Mouse (Mus musculus) left cerebral cortex, postnatal 10 days (tissue): ENCODE measurements around the gene Fam107b. TPM values are rescaled to one million over a fixed set of nuclear protein-coding genes. Genes with fewer than 3 reads are reported as not detected.

Experiments used
- DNase-seq, 2 experiments: peaks; one replicate each; pipeline ENCODE4 v3.0.0; 2021 to 2022; ENCODE audit warnings: low spot score in 2 of 2, mixed read lengths in 1 of 2; ENCODE audit errors: extremely low spot score in 1 of 2
- intact Hi-C: fragments of 180-260 bp; cut with DNase I; formaldehyde crosslinking; loops from one replicate; pipeline ENCODE4 v1.15.1; 2025
- total RNA-seq, 2 experiments: library from RNA; stranded (reverse); gene quantifications; 2 replicates each; pipeline ENCODE4 v1.2.3; 2021

Gene Fam107b
- total RNA-seq, 2 experiments from 2014 or later = 11.0 to 13.3 TPM

- intact Hi-C loops = no loop called here
- DNase-seq = no peak
These were observed 182.1 kb downstream of the Fam107b start for GRCm38 (mm10) chr2:3752365-3752764.

- intact Hi-C loops = no loop called here
- no peak for DNase-seq
These were observed 182.6 kb downstream of the Fam107b start for GRCm38 (mm10) chr2:3752893-3753292.

GRCm38 (mm10) chr2:3753749-3754148 lies 183.5 kb downstream of the Fam107b start:
- no peak for DNase-seq
- intact Hi-C loops = no loop called here

- no peak for DNase-seq
- intact Hi-C loops = no loop called here
These were observed 185.6 kb downstream of the Fam107b start for GRCm38 (mm10) chr2:3755936-3756335.

- intact Hi-C loops = no loop called here
These were observed 188.1 kb downstream of the Fam107b start for GRCm38 (mm10) chr2:3758406-3758805.

GRCm38 (mm10) chr2:3760234-3760836 lies 190.0 kb downstream of the Fam107b start:
- intact Hi-C loops = no loop called here
- DNase-seq = no peak

More at GRCm38 (mm10) chr2:3758406-3758805, 188.1 kb downstream of the Fam107b start:
- DNase-seq = no peak

- DNase-seq = no peak
- intact Hi-C loops = no loop called here
These were observed 193.8 kb downstream of the Fam107b start for GRCm38 (mm10) chr2:3764136-3764535.

- intact Hi-C loops = no loop called here
- no peak for DNase-seq
These were observed 195.9 kb downstream of the Fam107b start for GRCm38 (mm10) chr2:3765957-3766783.

GRCm38 (mm10) chr2:3769260-3769659 lies 199.0 kb downstream of the Fam107b start:
- peak in 1 of 2 experiments; percentile 64 for DNase-seq
- intact Hi-C loops = no loop called here

DNA sequence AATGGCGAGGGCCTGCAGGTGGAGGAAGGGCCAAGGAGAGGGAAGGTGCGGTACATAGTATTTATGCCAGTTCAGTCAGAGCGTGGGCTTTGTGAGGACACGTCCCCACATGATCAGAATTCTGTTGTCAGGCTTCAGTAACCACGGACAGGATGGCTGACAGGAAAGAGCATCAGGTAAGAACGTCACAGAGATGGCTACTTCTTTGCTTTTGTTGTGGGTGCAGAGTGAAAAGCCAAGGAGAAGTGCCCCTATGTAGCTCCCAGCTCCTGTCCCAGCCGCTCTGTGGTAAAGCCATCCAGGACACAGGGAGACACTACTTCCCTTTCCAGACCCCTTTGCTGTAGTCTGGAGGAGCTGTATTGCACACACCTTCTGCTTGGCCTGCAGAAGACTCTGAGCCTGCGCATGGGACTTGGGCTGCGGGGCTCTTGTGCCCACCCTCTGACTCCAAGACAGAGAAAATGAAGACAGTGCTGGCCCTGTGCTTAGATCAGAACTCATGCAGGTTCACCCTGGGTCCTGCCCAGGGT lies 199.6 kb downstream of the Fam107b start:
- no peak for DNase-seq
- intact Hi-C loops = no loop called here

GRCm38 (mm10) chr2:3770383-3770782 lies 200.1 kb downstream of the Fam107b start:
- intact Hi-C loops = no loop called here

GRCm38 (mm10) chr2:3771483-3771882 lies 201.2 kb downstream of the Fam107b start:
- intact Hi-C loops = no loop called here
- no peak for DNase-seq

More at GRCm38 (mm10) chr2:3770383-3770782, 200.1 kb downstream of the Fam107b start:
- DNase-seq = no peak

DNA sequence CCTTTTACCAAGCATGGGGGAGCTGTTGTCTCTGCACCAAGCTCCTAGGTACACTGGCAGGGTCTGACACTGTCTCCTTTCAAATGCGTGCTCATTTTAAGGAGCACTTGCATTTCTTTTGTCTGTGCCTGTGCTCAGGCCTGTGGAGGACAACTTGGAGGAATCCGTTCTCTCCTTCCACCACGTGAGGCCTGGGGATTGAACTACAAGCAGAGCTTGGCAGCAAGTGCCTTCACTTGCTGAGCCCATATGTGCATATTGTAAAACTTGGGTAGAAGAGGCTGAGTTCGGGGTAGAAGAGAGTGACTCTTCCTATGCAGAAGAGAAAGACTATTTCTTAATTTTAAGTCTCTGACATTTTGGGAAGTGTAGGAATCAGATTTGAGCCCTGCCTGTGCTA lies 202.8 kb downstream of the Fam107b start:
- intact Hi-C loops = no loop called here

DNA sequence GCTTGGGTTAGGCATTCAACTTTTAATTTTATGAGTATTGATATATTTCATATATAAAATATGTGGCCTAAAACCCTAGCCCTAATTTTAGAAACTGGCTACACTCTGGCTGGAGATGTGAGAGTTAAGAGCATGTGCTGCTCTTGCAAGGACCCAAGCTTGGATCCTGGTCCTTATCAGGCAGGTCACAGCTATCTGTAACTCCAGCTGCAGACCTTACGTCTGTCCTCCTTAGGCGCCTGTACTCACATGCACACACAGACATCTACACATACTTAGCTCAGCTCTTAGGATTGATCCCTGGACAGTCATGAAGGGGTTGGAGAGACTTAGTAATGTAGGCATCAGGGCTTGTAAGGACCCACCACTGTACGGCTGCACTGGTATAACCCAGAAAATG lies 205.3 kb downstream of the Fam107b start:
- intact Hi-C loops = no loop called here
- no peak for DNase-seq

More for the DNA sequence above, 202.8 kb downstream of the Fam107b start:
- no peak for DNase-seq

- intact Hi-C loops = no loop called here
- DNase-seq = no peak
These were observed 205.8 kb downstream of the Fam107b start for GRCm38 (mm10) chr2:3776045-3776444.

DNA sequence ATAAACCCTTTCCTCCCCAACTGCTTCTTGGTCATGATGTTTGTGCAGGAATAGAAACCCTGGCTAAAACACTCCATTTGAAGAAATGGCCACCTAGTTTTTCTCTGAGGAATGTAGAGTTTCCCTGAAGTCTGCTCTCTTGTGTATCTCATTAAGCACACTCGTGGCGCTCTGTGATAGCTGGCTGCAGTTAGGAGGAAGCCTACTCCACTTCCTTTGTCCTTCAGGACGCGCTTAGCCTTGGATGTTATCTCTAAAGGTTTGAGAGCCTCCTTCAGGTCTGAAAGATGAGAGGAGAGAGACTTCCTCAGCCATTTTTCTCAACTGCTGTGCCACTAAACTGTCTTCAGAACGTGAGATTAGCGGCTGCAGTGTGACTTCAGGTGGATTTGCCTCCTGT lies 207.4 kb downstream of the Fam107b start:
- intact Hi-C loops = no loop called here
- no peak for DNase-seq

- DNase-seq = no peak
- intact Hi-C loops = no loop called here
These were observed 215.3 kb downstream of the Fam107b start for GRCm38 (mm10) chr2:3785546-3785945.

- intact Hi-C loops = no loop called here
- DNase-seq = no peak
These were observed 217.6 kb downstream of the Fam107b start for GRCm38 (mm10) chr2:3787752-3788423.

DNA sequence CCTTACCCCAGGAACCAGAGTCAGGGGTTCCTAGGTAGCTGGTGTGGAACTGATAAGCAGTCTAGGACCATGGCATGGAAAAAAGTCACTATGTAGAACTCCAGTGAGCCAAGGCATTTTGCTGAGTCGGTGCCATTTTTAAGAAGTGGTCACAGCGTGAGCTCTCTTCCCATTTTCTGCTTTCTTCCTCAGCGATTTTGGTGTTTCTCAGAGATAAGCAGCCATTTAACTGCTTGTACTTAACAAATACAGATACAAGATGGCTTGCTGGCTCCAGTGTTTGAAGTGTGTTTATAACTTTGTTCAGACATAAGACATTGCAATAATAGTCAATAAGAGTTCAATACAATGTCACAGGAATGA lies 218.1 kb downstream of the Fam107b start:
- no peak for DNase-seq
- intact Hi-C loops = no loop called here
